ENCODE assay signal across 16 mouse cellular contexts in genomic region chr7:47067879-47068278, GRCm38 (mm10). TPM values are rescaled to one million over a fixed set of nuclear protein-coding genes. Genes with fewer than 3 reads are reported as not detected.
DNase-seq lines count a peak whose midpoint lies in the region; ATAC-seq and TF ChIP-seq lines count a peak whose summit lies in the region.
"Had no signal": no experiment of that assay in that cellular context is flagged by ENCODE, and none has a peak within 500 bp of the region (broad histone marks: within the 10 kb centered on the region; RNA-seq: fewer than 3 reads in every experiment).

No protein-coding gene starts in this region.

- no peak for TF ChIP-seq EP300 in liver, postnatal 0 days (IDR thresholded peaks at IDR 0.05; ENCODE audit: low read depth)

- ATAC-seq in common myeloid progenitor, adult 5-6 weeks (replicated peaks; ENCODE audit: low read depth, poor library complexity, severe bottlenecking): peak; percentile 68
- ATAC-seq in liver, postnatal 0 days: peak; percentile 58
- ATAC-seq: lung, postnatal 0 days had no signal

- no peak for TF ChIP-seq CTCF in liver, postnatal 0 days (IDR thresholded peaks at IDR 0.05; ENCODE audit: low read depth)

- DNase-seq in adrenal gland, postnatal 14 days: peak; percentile 24
- no peak for DNase-seq in adrenal gland, adult 18-20 months (ENCODE audit: low spot score in 2 of 2)
- DNase-seq in kidney, postnatal 10 days: peak; percentile 58
- DNase-seq in kidney, adult 11 months: no peak
- DNase-seq in liver, postnatal 0 days: peak; percentile 34
- DNase-seq in cerebellum, adult 8-10 months: no peak
- DNase-seq in natural killer cell, adult 2 months (ENCODE audit: low spot score in 2 of 2): no peak
- DNase-seq: adrenal gland, postnatal 10 days; cerebellum, postnatal 14 days; left cerebral cortex, postnatal 4 days; midbrain, embryonic 14.5 days had no signal

- H3K4me1 ChIP-seq in liver, postnatal 0 days (ENCODE audit: insufficient read depth): peaks cover 4% of the 10 kb centered on the region
- H3K4me1 ChIP-seq: neural tube, embryonic 12.5 days had no signal

- no peak overlapping the region for H3K4me2 ChIP-seq in liver, postnatal 0 days (ENCODE audit: low read depth, low read length)
- H3K4me2 ChIP-seq: hindbrain, embryonic 14.5 days; neural tube, embryonic 12.5 days had no signal

- no peaks in the 10 kb centered on the region for H3K27me3 ChIP-seq in liver, postnatal 0 days (ENCODE audit: insufficient read depth, low read length)
- H3K27me3 ChIP-seq: neural tube, embryonic 12.5 days had no signal

- 43% methylated on average over 5 of the region's 5 CpGs for WGBS in liver, postnatal 0 days (ENCODE audit: insufficient replicate concordance)

- no peaks in the 10 kb centered on the region for H3K36me3 ChIP-seq in liver, postnatal 0 days (replicated peaks; ENCODE audit: insufficient read depth, low read length)
- H3K36me3 ChIP-seq: neural tube, embryonic 12.5 days had no signal

- H3K27ac ChIP-seq in liver, postnatal 0 days (ENCODE audit: low read depth): no peak overlapping the region
- H3K27ac ChIP-seq: hindbrain, embryonic 14.5 days; neural tube, embryonic 12.5 days; stomach, postnatal 0 days had no signal

- H3K4me3 ChIP-seq in liver, postnatal 0 days (ENCODE audit: low read depth, low read length): no peak overlapping the region
- H3K4me3 ChIP-seq: neural tube, embryonic 12.5 days had no signal

- no peak overlapping the region for H3K9ac ChIP-seq in liver, postnatal 0 days (replicated peaks)
- H3K9ac ChIP-seq: hindbrain, embryonic 14.5 days; neural tube, embryonic 12.5 days had no signal

- no peaks in the 10 kb centered on the region for H3K9me3 ChIP-seq in liver, postnatal 0 days (ENCODE audit: low read length)
- H3K9me3 ChIP-seq: neural tube, embryonic 12.5 days had no signal

RNA-seq across cellular contexts. Expression of gene Tmem86a, which starts 17.5 kb away (rescaled TPM):
- total RNA-seq in adrenal gland, postnatal 14 days (2021): 21.8 and 29.2 TPM in 2 replicates
- total RNA-seq in adrenal gland, adult 18-20 months (2021): 10 to 100 TPM; 18.6 to 22.3 TPM
- 0.63 and 2.5 TPM in 2 replicates for total RNA-seq in common myeloid progenitor, adult 5-6 weeks (2017)
- polyA plus RNA-seq in liver, postnatal 0 days (2015; fragmentation: Nextera tagmentation; extraction: Ambion mirVana): 35.6 and 42.0 TPM in 2 replicates

RNA-seq across cellular contexts. Expression of gene Spty2d1, which starts 59.7 kb away (rescaled TPM):
- 17.5 and 20.0 TPM in 2 replicates for total RNA-seq in adrenal gland, postnatal 14 days (2021)
- 10 to 100 TPM; 19.2 to 20.0 TPM for total RNA-seq in adrenal gland, adult 18-20 months (2021)
- total RNA-seq in common myeloid progenitor, adult 5-6 weeks (2017): 33.4 and 38.7 TPM in 2 replicates
- 6.0 and 6.4 TPM in 2 replicates for polyA plus RNA-seq in liver, postnatal 0 days (2015; fragmentation: Nextera tagmentation; extraction: Ambion mirVana)

Comparison
In these comparisons a context has a peak if more than half of its experiments do, and no peak if none do; other contexts are left out.
1. DNase-seq: peak in adrenal gland, postnatal 14 days (single experiment), kidney, postnatal 10 days (single experiment) and liver, postnatal 0 days (single experiment); none in adrenal gland, adult 18-20 months (0 of 2), kidney, adult 11 months (single experiment), cerebellum, adult 8-10 months (single experiment) and natural killer cell, adult 2 months (0 of 2).